Mouse (Mus musculus): ENCODE measurements around the gene D5Ertd579e. TPM values are rescaled to one million over a fixed set of nuclear protein-coding genes. Genes with fewer than 3 reads are reported as not detected.

The D5Ertd579e gene
- total RNA-seq, 2 experiments from 2014 or later, result 100 to 103 TPM

- Histone ChIP-seq H3K4me3 (no peak overlapping the region), H3K27ac (no peak overlapping the region)
- DNase-seq (ENCODE audit: low spot score in 2 of 2), result no peak
- no peak for TF ChIP-seq CTCF (conservative IDR thresholded peaks at IDR 0.05)
These were observed 142.7 kb downstream of the D5Ertd579e start for GRCm38 (mm10) chr5:36553056-36553606.

GRCm38 (mm10) chr5:36552391-36552790, 143.4 kb downstream of the D5Ertd579e start:
- no peak for DNase-seq (ENCODE audit: low spot score in 2 of 2)
- H3K27ac ChIP-seq, result no peak overlapping the region
- no peak for TF ChIP-seq CTCF (conservative IDR thresholded peaks at IDR 0.05)
- no peak overlapping the region for H3K4me3 ChIP-seq

Other genes with a start within 250 kb of the D5Ertd579e start
- 10 to 100 TPM; 24.0 to 24.5 TPM for gene Grpel1, start 231.0 kb downstream of the D5Ertd579e start, total RNA-seq (2021)
- 10 to 100 TPM; 36.9 to 37.2 TPM for gene Tada2b, start 211.7 kb downstream of the D5Ertd579e start, total RNA-seq (2021)
- gene Ccdc96, start 211.4 kb downstream of the D5Ertd579e start, total RNA-seq (2021), result 1 to 10 TPM in 1 of 2 experiments, under 1 TPM in 1; 0.91 to 1.3 TPM
- 100 to 1,000 TPM; 101 to 105 TPM for gene Tbc1d14, start 102.7 kb downstream of the D5Ertd579e start, total RNA-seq (2021)
- gene Bloc1s4, start 52.6 kb upstream of the D5Ertd579e start, total RNA-seq (2021), result 10 to 100 TPM; 22.4 to 26.0 TPM
- gene Mrfap1, start 100.7 kb upstream of the D5Ertd579e start, total RNA-seq (2021), result 100 to 1,000 TPM; 577 to 598 TPM
- gene Man2b2, start 134.6 kb upstream of the D5Ertd579e start, total RNA-seq (2021), result 10 to 100 TPM; 29.5 to 31.9 TPM
- 100 to 1,000 TPM; 375 to 387 TPM for gene Ppp2r2c, start 172.5 kb upstream of the D5Ertd579e start, total RNA-seq (2021)

Measured in layer of hippocampus, adult 2 months (tissue).